Mouse (Mus musculus) spleen, embryonic (tissue): Measurements from ENCODE around the gene Tlk1.
"Not testable (repeated sequence)": the region's sequence is repeated elsewhere in the genome, so short reads cannot be mapped to it uniquely, and the experiment has no call there.

Experiments
- CTCF ChIA-PET: fragments of 350-600 bp; sonication (Branson Sonifier 250); formaldehyde crosslinking; loops from one replicate; lab custom pipeline; 2022; lab: Charles Lee

Tlk1 gene

GRCm38 (mm10) chr2:70835209-70835608 is 9.7 kb upstream of the Tlk1 start:
- CTCF ChIA-PET, result no interaction called here

- CTCF ChIA-PET, result no interaction called here
Measured at GRCm38 (mm10) chr2:70833261-70833660, 7.7 kb upstream of the Tlk1 start.

DNA sequence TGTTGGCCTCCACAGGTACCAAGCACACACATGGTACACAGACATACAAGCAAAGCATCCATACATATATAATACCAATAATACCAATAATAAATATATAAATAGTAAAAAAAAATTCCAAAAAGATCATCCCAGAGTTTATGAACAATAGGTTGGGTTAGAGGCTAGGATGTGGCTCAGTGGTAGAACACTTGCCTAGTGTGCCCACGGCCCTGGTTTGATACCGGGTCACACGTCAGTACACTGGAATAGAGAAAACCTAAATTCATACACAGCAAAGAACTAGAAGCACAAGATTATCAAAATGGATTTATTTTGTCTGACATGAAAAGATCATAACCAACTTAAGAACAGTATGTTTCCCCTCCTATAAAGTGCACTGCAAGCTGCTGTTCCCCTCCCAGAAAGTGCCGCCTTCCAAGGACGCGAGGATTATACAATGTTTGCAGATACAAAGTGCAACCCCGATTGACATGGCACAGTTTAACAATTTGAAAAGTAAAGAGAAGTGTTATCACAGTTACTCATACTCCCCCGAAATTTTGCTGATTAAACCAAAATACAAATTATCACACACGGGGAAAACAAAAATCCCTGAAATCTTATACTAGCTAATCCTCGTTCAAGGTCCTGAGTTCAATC is 6.3 kb upstream of the Tlk1 start:
- CTCF ChIA-PET, result interaction anchor here (0.6 kb wide), 1 partner anchor 154 kb away, joined by 5 read pairs; no protein-coding TSS in a partner anchor

DNA sequence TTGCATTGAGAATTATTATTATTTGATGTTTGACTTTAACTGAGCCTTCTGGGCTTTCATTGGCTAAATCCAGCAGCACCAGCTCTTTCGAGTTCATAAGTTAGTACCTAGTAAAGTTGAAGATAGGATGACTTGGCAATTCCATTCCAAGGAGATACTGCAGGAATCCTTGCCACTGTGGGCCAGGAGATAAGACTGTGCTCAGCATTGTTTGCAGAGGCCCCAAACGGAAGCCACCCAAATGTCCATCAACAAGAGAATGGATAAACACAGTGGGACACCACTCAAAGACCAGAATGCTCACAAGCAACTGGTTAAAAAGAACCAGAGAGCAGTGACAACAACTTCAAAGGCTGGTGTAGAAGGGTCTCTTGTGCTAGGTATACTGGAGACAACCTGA is 5.2 kb upstream of the Tlk1 start:
- CTCF ChIA-PET, result no interaction called here

DNA sequence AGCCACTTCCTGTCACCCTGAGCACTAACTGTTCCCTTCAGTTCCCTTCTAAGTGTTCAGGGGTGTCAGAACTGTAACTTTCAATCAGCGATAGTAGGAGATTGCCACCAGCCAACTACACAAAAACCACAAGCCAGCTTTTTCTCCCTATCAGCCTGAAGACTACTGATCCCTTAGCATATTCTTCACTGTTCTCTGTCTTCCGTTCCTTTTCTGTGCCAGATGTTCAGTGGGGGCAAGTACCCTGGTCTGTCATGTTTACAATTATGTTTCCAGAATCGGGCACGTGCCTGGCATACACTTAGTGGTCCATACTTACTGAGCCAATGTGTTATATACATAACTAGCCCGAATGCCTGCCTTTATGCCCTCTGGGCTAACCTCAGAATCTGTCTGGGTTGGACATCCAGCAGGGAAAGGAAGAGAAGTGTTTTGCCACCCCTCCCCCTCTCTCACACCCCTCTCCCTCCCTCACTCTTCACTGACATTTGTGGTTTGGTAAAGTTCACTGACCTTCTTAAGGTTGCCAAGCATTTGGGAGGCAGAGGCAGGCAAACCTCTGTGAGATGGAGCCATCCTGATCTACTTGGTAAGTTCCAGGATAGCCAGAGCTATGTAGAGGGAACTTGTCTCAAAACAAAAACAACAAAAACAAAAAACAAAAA is 4.5 kb upstream of the Tlk1 start:
- CTCF ChIA-PET, result no interaction called here

DNA sequence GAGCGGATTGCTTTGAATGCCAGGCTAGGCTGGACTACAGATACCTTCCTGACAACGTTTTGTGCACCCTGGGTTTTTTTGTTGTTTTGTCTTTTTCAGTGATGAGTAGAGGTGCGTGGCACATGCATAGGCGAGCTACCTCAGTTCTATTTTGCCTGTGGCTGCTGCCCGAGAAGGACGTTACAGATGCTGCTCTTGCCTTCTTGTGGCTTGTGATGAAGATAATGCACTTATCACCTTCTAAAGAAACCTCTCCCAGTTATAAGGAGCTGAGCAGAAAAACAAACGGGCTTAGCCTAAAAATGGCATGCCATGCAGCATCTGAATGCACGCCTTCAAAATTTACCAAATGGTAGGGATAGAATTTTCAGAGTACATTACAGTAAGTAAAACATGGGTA is 2.3 kb upstream of the Tlk1 start:
- CTCF ChIA-PET, result interaction anchor here (0.5 kb wide), 1 partner anchor 30 kb away, joined by 7 read pairs; no protein-coding TSS in a partner anchor

- CTCF ChIA-PET, result no interaction called here
Measured at GRCm38 (mm10) chr2:70826436-70827230, 1.1 kb upstream of the Tlk1 start.

- CTCF ChIA-PET, result interaction anchor here (0.9 kb wide), 1 partner anchor 137 kb away, joined by 8 read pairs; no protein-coding TSS in a partner anchor
Measured at GRCm38 (mm10) chr2:70824838-70825370, 624 bp downstream of the Tlk1 start.

- CTCF ChIA-PET, result interaction anchor here (0.7 to 1.1 kb wide), 3 partner anchors 33 to 136 kb away, joined by 3 to 8 read pairs (median 4); no protein-coding TSS in a partner anchor
Measured at GRCm38 (mm10) chr2:70823926-70824800, 1.4 kb downstream of the Tlk1 start.

GRCm38 (mm10) chr2:70823434-70823833 is 2.1 kb downstream of the Tlk1 start:
- CTCF ChIA-PET, result interaction anchor here (0.6 to 1.1 kb wide), 3 partner anchors 30 to 44 kb away, joined by 3 to 4 read pairs (median 3); no protein-coding TSS in a partner anchor

- CTCF ChIA-PET, result no interaction called here
Measured at GRCm38 (mm10) chr2:70816939-70817338, 8.6 kb downstream of the Tlk1 start.

DNA sequence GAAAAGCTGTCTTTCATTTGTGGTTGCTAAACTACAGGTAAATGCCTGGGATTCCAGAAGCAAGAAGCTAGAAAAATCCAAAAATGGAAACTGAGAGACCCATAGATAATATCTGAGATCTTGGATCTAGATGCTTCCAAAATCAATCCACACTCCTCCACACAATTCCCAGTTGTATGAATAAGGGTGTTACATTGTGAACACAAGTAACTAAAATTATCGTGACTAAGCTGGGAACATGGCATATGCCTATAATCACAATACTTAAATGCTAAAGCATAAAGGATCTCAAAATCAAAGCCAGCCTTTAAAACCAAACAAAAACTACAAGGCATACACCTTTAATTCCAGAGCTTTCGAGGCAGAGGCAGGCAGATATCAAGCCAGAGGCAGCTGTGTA is 9.5 kb downstream of the Tlk1 start:
- CTCF ChIA-PET, result interaction anchor here (0.7 kb wide), 1 partner anchor 1075 kb away, joined by 6 read pairs; no protein-coding TSS in a partner anchor

GRCm38 (mm10) chr2:70813608-70814007 is 11.9 kb downstream of the Tlk1 start:
- CTCF ChIA-PET, result interaction anchor here (0.5 to 0.6 kb wide), 2 partner anchors 75 to 117 kb away, joined by 3 to 6 read pairs; no protein-coding TSS in a partner anchor

DNA sequence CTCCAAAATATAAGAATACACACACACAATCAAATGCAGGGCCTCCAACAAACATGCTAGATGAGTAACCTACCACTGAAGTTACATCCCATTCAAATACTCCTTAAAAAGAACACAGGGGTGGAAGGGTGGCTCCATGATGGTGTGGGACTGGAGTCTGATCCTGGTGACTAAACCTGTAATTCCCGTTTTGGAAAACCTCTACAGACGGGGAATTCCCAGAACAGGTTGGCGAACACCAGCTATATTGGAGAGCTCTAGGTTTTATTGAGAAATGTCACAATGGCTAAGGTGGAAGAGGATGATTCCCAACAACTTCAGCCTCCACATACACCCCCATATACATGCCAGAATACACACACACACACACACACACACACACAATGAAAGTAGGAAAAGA is 14.1 kb downstream of the Tlk1 start:
- CTCF ChIA-PET, result interaction anchor here (0.6 kb wide), 1 partner anchor 344 kb away, joined by 3 read pairs; no protein-coding TSS in a partner anchor

DNA sequence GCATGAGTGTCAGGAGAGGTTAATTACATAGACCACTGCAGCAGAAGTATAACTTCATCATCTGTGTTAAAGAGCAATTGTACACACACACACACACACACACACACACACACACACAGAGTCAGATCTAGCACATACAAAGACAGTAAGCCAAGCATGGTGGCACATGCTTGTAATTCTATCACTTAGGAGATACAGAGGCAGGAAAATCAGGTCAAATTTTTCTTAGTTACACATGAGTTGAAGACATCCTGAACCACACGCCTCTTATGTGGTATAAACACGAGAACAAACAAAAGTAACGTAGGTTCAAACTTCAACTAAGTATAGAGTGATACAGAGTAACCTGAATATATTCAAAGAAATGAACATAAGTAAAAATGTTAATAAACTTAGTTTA is 15.6 kb downstream of the Tlk1 start:
- CTCF ChIA-PET, result no interaction called here

DNA sequence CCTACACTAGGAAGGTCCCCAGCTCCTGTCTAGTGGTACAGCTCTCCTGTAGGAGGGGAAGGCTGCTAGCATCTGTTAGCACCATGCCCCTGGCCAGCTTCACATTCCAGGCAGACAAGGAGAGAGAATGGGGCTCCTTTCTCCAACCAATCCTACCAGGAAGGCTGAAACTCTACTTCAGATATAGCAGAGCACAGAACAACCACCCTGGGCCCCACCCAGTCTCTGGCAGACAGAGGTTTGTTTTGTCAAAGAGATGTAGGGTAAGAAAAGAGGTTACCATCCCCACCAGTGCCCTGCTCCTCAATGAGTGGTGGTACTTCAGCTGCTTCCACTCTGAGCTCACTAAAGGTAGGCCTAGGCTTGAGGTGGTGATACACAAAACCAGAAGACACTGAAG is 16.8 kb downstream of the Tlk1 start:
- CTCF ChIA-PET, result interaction anchor here (0.6 kb wide), 1 partner anchor 64 kb away, joined by 14 read pairs; no protein-coding TSS in a partner anchor

DNA sequence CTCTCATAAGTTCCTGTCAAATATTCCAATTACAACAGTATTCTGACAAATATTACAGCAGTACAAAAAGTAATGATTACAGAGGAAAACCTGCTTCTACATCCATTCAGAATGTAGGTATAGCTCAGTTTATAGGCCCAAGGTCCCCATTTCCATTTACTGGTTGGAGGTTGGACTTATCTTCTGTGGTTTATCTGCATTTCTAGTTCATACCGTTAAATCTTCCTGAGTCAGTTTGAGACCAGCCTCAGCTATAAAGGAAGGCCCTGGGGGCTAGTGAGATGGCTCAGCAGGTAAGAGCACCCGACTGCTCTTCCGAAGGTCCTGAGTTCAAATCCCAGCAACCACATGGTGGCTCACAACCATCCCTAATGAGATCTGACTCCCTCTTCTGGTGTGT is 17.9 kb downstream of the Tlk1 start:
- CTCF ChIA-PET, result not testable (repeated sequence)

DNA sequence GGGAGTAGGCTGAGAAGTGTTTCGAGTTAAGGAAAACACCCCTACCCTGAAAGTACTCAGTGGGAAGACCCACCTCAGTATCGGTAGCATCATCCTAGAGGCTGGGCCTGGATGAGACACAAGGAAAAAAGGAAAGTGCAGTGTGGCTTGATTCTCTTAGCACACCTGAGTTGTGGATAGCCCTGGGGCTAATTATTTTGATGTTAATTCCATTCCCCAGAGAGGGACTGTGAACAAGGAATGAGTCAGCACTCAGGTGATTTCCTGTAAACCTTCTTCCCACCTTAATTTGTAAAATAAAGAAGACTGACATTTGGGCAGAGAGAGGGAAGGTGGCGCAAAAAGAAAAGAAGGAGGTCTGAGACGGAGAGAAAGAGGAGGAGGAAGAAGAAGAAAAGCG is 19.5 kb downstream of the Tlk1 start:
- CTCF ChIA-PET, result no interaction called here

DNA sequence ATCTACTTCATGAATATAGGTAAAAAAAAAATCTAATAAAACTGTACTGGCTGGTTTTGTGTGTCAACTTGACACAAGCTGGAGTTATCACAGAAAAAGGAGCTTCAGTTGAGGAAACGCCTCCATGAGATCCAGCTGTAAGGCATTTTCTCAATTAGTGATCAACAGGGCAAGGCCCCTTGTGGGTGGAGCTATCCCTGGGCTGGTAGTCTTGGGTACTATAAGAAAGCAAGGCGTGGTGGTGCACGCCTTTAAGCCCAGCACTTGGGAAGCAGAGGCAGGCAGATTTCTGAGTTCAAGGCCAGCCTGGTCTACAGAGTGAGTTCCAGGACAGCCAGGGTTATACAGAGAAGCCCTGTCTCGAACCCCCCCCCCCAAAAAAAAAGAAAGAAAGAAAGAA is 21.8 kb downstream of the Tlk1 start:
- CTCF ChIA-PET, result not testable (repeated sequence)

DNA sequence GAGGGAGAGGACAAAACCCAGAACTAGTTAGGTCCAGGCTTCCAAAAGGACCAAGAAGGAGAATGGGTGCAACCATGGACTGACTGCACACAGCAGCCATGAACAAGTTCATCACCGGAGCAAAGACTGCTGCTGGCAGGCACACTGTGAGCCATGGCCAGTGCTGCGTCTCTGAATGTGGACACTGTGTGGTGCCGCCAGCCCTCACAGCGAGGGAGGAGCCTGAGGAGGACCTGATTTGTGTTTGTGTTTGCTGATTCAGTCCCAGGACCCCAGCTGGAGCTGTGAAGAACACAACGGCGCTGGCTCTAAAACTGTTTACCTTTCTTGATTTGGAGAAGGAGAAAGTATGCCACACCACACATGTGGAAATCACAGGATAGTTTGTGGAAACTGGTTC is 22.9 kb downstream of the Tlk1 start:
- CTCF ChIA-PET, result interaction anchor here (0.6 kb wide), 1 partner anchor 18 kb away, joined by 6 read pairs; no protein-coding TSS in a partner anchor
